Mouse (Mus musculus): ENCODE measurements around the gene Gjc2. TPM values are rescaled to one million over a fixed set of nuclear protein-coding genes. Genes with fewer than 3 reads are reported as not detected.

Gene Gjc2
- polyA plus RNA-seq, 1 experiment from 2014 or later = 0.10 TPM

DNA sequence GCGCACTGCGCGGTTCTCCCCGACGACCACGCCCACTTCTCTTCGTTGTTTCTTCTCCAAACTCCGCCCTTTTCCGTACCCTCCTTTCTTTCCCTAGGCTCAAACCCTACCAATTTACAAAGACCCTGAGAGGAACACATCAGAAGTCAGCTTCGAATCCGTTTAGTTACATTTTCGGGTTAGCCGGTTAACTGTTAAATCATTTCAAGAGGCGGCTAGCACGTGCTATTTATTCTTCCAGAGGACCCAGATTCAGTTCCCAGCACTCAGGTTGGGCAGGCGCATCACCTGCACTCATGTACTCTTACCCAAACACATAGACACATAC, 9.0 kb upstream of the Gjc2 start, which contains the start of gene Guk1:
TSS of gene Guk1 (minus strand) at position 154 of the 328 bp plus-strand sequence.
- H3K4me1 ChIP-seq (ENCODE audit: control insufficient read depth, insufficient read depth, low read length) = 0 out of 2 replicates have a peak, but pooled peaks cover 2% of the 10 kb centered on the region
- peak within 1 kb of the TSS; percentile 61 for H3K4me3 ChIP-seq (ENCODE audit: low read depth, low read length)
- peak within 1 kb of the TSS; percentile 82 for H3K9ac ChIP-seq (ENCODE audit: low read length)
- no peaks in the 10 kb centered on the region for H3K36me3 ChIP-seq (ENCODE audit: control insufficient read depth, insufficient read depth, low read length)
- DNase-seq (ENCODE audit: low spot score) (no peak), ATAC-seq (peak; percentile 22)
- peak within 1 kb of the TSS; percentile 86 for H3K27ac ChIP-seq (ENCODE audit: low read depth, low read length)
- H3K27me3 ChIP-seq (replicated peaks; ENCODE audit: control insufficient read depth, insufficient read depth, low read length) = no peaks in the 10 kb centered on the region
- no peaks in the 10 kb centered on the region for H3K9me3 ChIP-seq (replicated peaks; ENCODE audit: control insufficient read depth, low read length)
- WGBS = 6% methylated on average over 16 of the region's 16 CpGs
- H3K4me2 ChIP-seq (ENCODE audit: low read length) = peak within 1 kb of the TSS; percentile 76

DNA sequence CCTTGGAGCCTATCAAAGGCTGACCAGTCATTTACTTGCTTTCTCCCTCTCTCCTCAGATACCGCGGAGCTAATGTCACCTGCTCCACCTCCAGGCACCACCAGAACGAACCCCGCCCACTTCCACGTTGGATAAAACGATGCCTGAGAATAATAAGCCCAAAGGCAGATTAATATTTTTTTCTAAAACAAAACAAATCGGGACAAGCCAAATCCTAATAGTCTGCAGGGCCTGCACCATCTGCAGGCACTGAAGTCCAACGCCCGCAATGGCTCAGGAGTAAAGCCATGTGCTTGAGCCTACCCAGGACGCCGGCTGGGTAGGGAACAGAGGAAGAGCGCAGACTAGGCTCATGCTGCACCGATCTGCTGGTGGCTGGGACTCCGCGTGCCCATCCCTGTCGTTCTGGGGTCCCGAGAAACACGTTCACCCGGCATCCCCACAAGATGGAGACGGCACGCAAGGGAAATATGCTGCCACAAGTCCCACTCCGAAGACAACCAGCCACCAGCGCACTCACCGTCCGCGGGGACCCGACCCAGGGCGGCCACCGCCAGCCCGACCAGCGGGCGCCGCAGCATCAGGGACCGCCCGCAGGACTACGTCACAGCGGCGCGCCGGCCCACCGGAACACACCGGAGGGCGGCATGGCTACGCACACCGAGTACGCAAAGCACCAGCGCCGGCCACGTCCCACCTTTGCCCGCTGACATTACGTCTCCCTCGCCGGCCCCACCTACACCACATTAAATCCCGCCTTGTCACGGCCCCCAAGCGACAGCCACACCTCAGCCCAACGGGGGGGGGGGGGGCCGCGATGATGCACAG, 8.4 kb upstream of the Gjc2 start:
- Histone ChIP-seq H3K27me3 (replicated peaks; ENCODE audit: control insufficient read depth, insufficient read depth, low read length) (no peaks in the 10 kb centered on the region), H3K9me3 (replicated peaks; ENCODE audit: control insufficient read depth, low read length) (no peaks in the 10 kb centered on the region), H3K27ac (ENCODE audit: low read depth, low read length) (peak overlapping the region; percentile 86), H3K4me1 (ENCODE audit: control insufficient read depth, insufficient read depth, low read length) (0 out of 2 replicates have a peak, but pooled peaks cover 2% of the 10 kb centered on the region), H3K9ac (ENCODE audit: low read length) (peak overlapping the region; percentile 82), H3K36me3 (ENCODE audit: control insufficient read depth, insufficient read depth, low read length) (peaks cover 4% of the 10 kb centered on the region; the same call in 1 of the 2 replicates), H3K4me2 (ENCODE audit: low read length) (peak overlapping the region; percentile 76), H3K4me3 (ENCODE audit: low read depth, low read length) (peak overlapping the region; percentile 61)
- under 1% methylated on average over 55 of the region's 59 CpGs for WGBS
- ATAC-seq (peak; percentile 97), DNase-seq (ENCODE audit: low spot score) (peak; percentile 92)

DNA sequence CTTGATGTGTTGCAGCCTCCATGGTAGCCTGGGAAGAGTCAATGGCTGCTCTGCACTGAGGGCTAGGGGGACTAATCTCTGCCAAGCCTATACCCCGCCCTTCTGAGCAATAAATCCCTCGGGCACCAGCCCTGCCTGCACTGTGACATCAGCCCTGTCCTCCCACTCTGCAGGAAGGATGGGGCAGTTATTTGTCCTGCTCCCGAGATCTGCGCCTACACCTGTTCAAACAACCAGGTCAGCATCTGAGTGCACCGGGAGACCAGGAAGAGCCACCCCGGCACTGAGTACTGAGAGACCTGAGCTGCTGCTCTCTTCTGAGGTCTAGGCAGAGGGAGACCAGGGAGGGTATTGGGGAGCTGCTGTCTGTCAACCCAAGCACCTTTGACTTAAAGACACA, 4.7 kb upstream of the Gjc2 start:
- no peaks in the 10 kb centered on the region for H3K27me3 ChIP-seq (replicated peaks; ENCODE audit: control insufficient read depth, insufficient read depth, low read length)
- no peak overlapping the region for H3K9ac ChIP-seq (ENCODE audit: low read length)
- H3K9me3 ChIP-seq (replicated peaks; ENCODE audit: control insufficient read depth, low read length) = no peaks in the 10 kb centered on the region
- 0 out of 2 replicates have a peak, but pooled peaks cover 2% of the 10 kb centered on the region for H3K4me1 ChIP-seq (ENCODE audit: control insufficient read depth, insufficient read depth, low read length)
- H3K36me3 ChIP-seq (ENCODE audit: control insufficient read depth, insufficient read depth, low read length) = peaks cover 34% of the 10 kb centered on the region
- no peak overlapping the region for H3K4me2 ChIP-seq (ENCODE audit: low read length)
- ATAC-seq (no peak), DNase-seq (ENCODE audit: low spot score) (no peak)
- no peak overlapping the region for H3K27ac ChIP-seq (ENCODE audit: low read depth, low read length)
- WGBS = 83% methylated on average over 6 of the region's 6 CpGs
- no peak overlapping the region for H3K4me3 ChIP-seq (ENCODE audit: low read depth, low read length)

DNA sequence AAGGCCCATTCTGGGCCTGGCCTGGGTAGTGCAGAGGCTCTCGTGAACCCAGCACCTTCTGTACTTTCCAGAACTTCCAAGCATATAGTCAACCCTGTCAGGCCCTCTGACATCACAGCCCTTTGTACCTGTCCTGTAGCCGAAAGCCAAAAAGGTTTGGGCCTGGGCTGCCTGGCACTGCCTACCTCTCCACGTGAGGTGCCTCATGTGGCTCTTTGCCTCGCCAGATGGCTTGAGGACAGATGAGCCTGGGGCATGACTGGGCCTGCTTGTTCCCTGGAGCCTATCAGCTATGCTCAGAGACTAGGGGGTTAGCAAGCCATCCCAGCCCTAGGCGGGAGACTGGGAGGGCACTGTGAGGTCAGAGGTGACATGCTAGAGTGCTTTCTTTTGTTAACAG, 2.5 kb upstream of the Gjc2 start:
- WGBS = 90% methylated on average over 5 of the region's 5 CpGs
- H3K27ac ChIP-seq (ENCODE audit: low read depth, low read length) = no peak overlapping the region
- no peak overlapping the region for H3K4me3 ChIP-seq (ENCODE audit: low read depth, low read length)
- no peak overlapping the region for H3K4me2 ChIP-seq (ENCODE audit: low read length)
- H3K36me3 ChIP-seq (ENCODE audit: control insufficient read depth, insufficient read depth, low read length) = peaks cover 39% of the 10 kb centered on the region
- H3K9me3 ChIP-seq (replicated peaks; ENCODE audit: control insufficient read depth, low read length) = no peaks in the 10 kb centered on the region
- no peaks in the 10 kb centered on the region for H3K4me1 ChIP-seq (ENCODE audit: control insufficient read depth, insufficient read depth, low read length)
- DNase-seq (ENCODE audit: low spot score) (no peak), ATAC-seq (no peak)
- H3K27me3 ChIP-seq (replicated peaks; ENCODE audit: control insufficient read depth, insufficient read depth, low read length) = no peaks in the 10 kb centered on the region
- H3K9ac ChIP-seq (ENCODE audit: low read length) = no peak overlapping the region

DNA sequence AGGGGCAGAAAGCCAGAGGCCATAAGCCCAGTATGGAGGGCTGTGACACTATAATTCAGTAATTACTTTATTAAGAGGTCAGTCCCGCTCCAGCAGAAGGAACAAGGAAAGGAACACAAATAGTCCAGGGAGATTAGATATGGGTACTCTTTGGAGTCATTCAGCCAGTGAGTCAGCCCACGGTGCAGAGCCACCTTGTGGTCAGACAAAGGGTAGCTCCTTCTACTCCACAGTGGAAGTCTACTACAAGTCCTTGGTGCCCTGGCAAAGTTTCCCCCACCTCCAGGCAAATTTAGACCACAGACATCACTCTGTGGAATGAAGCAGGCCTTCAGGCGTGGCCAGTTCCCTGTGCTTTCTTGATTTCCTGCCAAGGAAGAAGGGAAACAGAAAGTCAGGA, 808 bp upstream of the Gjc2 start:
- no peaks in the 10 kb centered on the region for H3K4me1 ChIP-seq (ENCODE audit: control insufficient read depth, insufficient read depth, low read length)
- 49% methylated on average over 3 of the region's 3 CpGs for WGBS
- peak; percentile 61; the same call in 1 of the 2 replicates for ATAC-seq
- H3K27ac ChIP-seq (ENCODE audit: low read depth, low read length) = no peak overlapping the region
- peaks cover 39% of the 10 kb centered on the region for H3K36me3 ChIP-seq (ENCODE audit: control insufficient read depth, insufficient read depth, low read length)
- H3K9ac ChIP-seq (ENCODE audit: low read length) = no peak overlapping the region
- DNase-seq (ENCODE audit: low spot score) = peak; percentile 58
- H3K4me3 ChIP-seq (ENCODE audit: low read depth, low read length) = no peak overlapping the region
- H3K9me3 ChIP-seq (replicated peaks; ENCODE audit: control insufficient read depth, low read length) = no peaks in the 10 kb centered on the region
- H3K4me2 ChIP-seq (ENCODE audit: low read length) = no peak overlapping the region
- H3K27me3 ChIP-seq (replicated peaks; ENCODE audit: control insufficient read depth, insufficient read depth, low read length) = peaks cover 5% of the 10 kb centered on the region; the same call in 1 of the 2 replicates

DNA sequence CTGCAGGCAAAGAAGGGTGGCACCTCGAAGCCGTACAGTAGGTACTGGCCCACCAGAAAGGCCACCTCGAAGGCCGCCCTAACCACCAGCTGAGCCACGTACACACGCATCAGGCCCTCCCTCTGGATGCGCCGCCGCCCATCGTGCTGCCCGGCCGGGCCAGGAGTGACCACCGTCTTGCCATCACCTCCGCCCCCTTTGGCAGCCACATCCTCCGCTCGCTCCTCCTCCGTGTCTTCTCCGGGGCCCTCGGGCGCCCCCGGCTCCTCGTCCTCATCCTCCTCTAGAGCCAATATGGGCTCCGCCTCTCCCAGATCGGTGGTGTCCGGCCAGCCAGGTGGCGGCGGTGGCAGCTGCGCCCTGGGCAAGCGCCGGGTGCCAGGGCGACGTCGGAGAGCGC, 6.1 kb downstream of the Gjc2 start:
- ATAC-seq = no peak
- no peak overlapping the region for H3K27ac ChIP-seq (ENCODE audit: low read depth, low read length)
- 6% methylated on average over 34 of the region's 34 CpGs for WGBS
- no peak overlapping the region for H3K4me3 ChIP-seq (ENCODE audit: low read depth, low read length)
- no peaks in the 10 kb centered on the region for H3K36me3 ChIP-seq (ENCODE audit: control insufficient read depth, insufficient read depth, low read length)
- H3K4me2 ChIP-seq (ENCODE audit: low read length) = no peak overlapping the region
- H3K4me1 ChIP-seq (ENCODE audit: control insufficient read depth, insufficient read depth, low read length) = no peaks in the 10 kb centered on the region
- no peak for DNase-seq (ENCODE audit: low spot score)
- no peaks in the 10 kb centered on the region for H3K9me3 ChIP-seq (replicated peaks; ENCODE audit: control insufficient read depth, low read length)
- peaks cover 47% of the 10 kb centered on the region for H3K27me3 ChIP-seq (replicated peaks; ENCODE audit: control insufficient read depth, insufficient read depth, low read length)
- no peak overlapping the region for H3K9ac ChIP-seq (ENCODE audit: low read length)

DNA sequence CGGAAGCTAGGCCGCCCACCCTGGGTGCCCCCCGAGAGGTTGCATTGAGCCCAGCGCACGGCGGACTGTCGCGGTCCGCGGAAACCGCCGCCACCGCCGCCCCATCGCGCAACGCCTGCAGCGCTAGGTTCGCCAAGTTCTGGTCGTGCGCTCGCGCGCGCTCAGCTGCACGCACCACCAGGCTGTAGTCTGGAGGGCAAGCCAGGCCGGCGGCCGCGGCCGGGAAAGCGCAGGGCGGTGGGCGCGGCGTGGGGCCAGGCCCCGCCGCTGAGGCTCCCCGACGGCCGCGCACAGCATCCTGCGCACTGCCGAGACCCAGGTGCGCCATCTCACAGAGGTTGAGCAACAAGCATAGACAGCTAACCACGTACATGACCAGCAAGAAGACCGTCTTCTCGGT, 6.5 kb downstream of the Gjc2 start:
- H3K27me3 ChIP-seq (replicated peaks; ENCODE audit: control insufficient read depth, insufficient read depth, low read length) = peaks cover 47% of the 10 kb centered on the region
- H3K4me3 ChIP-seq (ENCODE audit: low read depth, low read length) = no peak overlapping the region
- WGBS = 3% methylated on average over 48 of the region's 48 CpGs
- H3K4me2 ChIP-seq (ENCODE audit: low read length) = no peak overlapping the region
- DNase-seq (ENCODE audit: low spot score) = no peak
- H3K27ac ChIP-seq (ENCODE audit: low read depth, low read length) = no peak overlapping the region
- no peak for ATAC-seq
- no peaks in the 10 kb centered on the region for H3K36me3 ChIP-seq (ENCODE audit: control insufficient read depth, insufficient read depth, low read length)
- no peaks in the 10 kb centered on the region for H3K9me3 ChIP-seq (replicated peaks; ENCODE audit: control insufficient read depth, low read length)
- H3K9ac ChIP-seq (ENCODE audit: low read length) = no peak overlapping the region
- H3K4me1 ChIP-seq (ENCODE audit: control insufficient read depth, insufficient read depth, low read length) = no peaks in the 10 kb centered on the region

DNA sequence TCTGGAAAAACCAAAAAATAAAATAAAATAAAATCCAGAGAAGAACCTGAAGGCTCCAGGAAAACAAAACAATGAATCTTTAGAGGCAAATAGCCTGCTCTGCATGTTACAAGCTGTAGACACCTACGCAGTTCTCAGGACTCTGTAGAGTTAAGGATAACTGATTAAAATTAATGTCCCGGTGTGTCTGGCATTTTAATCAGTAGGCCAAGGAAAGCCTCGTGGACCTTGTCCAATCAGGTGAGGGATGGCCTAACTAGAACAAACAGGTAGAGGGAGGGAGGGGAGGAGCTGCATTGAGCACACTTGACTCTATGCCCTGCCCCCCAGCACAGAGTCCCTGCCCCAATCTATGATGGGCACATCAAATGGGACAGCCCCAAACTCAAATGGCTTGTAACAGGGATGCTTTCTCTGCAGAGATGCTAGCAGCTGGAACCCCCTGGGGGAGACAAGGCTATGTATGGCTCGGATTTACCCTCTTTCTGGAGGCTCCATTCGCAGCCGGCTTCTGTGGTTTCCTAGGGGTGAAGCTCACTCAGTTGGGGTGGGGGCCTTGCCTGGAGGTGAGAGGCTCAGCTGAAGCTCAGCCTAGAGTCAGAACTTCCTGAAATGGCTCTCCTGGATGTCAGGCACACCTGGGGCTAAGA, 8.7 kb downstream of the Gjc2 start:
- ATAC-seq (no peak), DNase-seq (ENCODE audit: low spot score) (no peak)
- Histone ChIP-seq H3K4me1 (ENCODE audit: control insufficient read depth, insufficient read depth, low read length) (no peaks in the 10 kb centered on the region), H3K9me3 (replicated peaks; ENCODE audit: control insufficient read depth, low read length) (no peaks in the 10 kb centered on the region), H3K36me3 (ENCODE audit: control insufficient read depth, insufficient read depth, low read length) (no peaks in the 10 kb centered on the region), H3K4me2 (ENCODE audit: low read length) (no peak overlapping the region), H3K9ac (ENCODE audit: low read length) (no peak overlapping the region), H3K4me3 (ENCODE audit: low read depth, low read length) (no peak overlapping the region), H3K27ac (ENCODE audit: low read depth, low read length) (no peak overlapping the region), H3K27me3 (replicated peaks; ENCODE audit: control insufficient read depth, insufficient read depth, low read length) (peaks cover 46% of the 10 kb centered on the region)
- 59% methylated on average over 6 of the region's 6 CpGs for WGBS

DNA sequence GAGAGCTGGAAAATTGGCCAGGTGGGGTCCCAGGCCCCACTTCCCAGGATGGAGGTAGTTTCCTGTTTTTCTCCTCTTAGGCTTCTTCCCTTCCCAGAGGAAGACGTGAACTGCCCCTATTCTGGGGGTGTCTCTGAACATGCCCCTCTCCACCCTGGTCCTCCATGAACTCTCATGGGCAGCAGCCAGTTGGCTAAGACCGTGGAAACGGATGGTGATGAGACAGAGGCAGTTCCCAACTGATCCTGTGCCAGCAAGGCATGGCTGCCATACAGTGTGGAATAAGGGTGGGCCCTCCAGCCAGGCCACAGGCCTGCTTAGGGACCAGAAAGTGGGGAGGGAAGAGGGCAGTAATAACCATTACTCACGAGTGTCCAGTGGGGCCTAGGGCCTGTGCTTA, 12.5 kb downstream of the Gjc2 start:
- Histone ChIP-seq H3K9ac (ENCODE audit: low read length) (no peak overlapping the region), H3K9me3 (replicated peaks; ENCODE audit: control insufficient read depth, low read length) (no peaks in the 10 kb centered on the region), H3K36me3 (ENCODE audit: control insufficient read depth, insufficient read depth, low read length) (no peaks in the 10 kb centered on the region), H3K4me2 (ENCODE audit: low read length) (no peak overlapping the region), H3K4me1 (ENCODE audit: control insufficient read depth, insufficient read depth, low read length) (no peaks in the 10 kb centered on the region), H3K4me3 (ENCODE audit: low read depth, low read length) (no peak overlapping the region), H3K27me3 (replicated peaks; ENCODE audit: control insufficient read depth, insufficient read depth, low read length) (peaks cover 10% of the 10 kb centered on the region), H3K27ac (ENCODE audit: low read depth, low read length) (no peak overlapping the region)
- WGBS = 69% methylated on average over 4 of the region's 4 CpGs
- no peak for DNase-seq (ENCODE audit: low spot score)
- ATAC-seq = no peak

All from forebrain, embryonic 14.5 days (tissue).